Mouse (Mus musculus): ENCODE measurements around the gene Tma7. TPM values are rescaled to one million over a fixed set of nuclear protein-coding genes. Genes with fewer than 3 reads are reported as not detected.
A peak's percentile ranks its signal among the peaks of the same experiment; 100 is the strongest.

Gene Tma7
- polyA plus RNA-seq, 1 experiment from 2014 or later = 568 TPM

GRCm38 (mm10) chr9:109052490-109053260 is 29.7 kb downstream of the Tma7 start:
- whole genome bisulfite sequencing = 83% methylated on average over 9 of the region's 9 CpGs
- Histone ChIP-seq H3K36me3 (peaks cover 68% of the 10 kb centered on the region), H3K4me3 (no peak overlapping the region), H3K27me3 (replicated peaks) (no peaks in the 10 kb centered on the region), H3K4me1 (peaks cover 13% of the 10 kb centered on the region), H3K27ac (replicated peaks) (no peak overlapping the region), H3K4me2 (no peak overlapping the region), H3K9ac (no peak overlapping the region), H3K9me3 (no peaks in the 10 kb centered on the region)
- no peak for ATAC-seq (ENCODE audit: extremely low read depth, insufficient number of reproducible peaks, low FRiP score, low TSS enrichment)

- Histone ChIP-seq H3K9me3 (no peaks in the 10 kb centered on the region), H3K4me1 (peaks cover 13% of the 10 kb centered on the region), H3K27me3 (replicated peaks) (no peaks in the 10 kb centered on the region), H3K36me3 (peaks cover 60% of the 10 kb centered on the region), H3K9ac (no peak overlapping the region), H3K27ac (replicated peaks) (no peak overlapping the region), H3K4me2 (no peak overlapping the region), H3K4me3 (no peak overlapping the region)
- WGBS = 80% methylated on average over 10 of the region's 10 CpGs
- no peak for ATAC-seq (ENCODE audit: extremely low read depth, insufficient number of reproducible peaks, low FRiP score, low TSS enrichment)
Observed at GRCm38 (mm10) chr9:109051651-109052489, 30.5 kb downstream of the Tma7 start.

- ATAC-seq (ENCODE audit: extremely low read depth, insufficient number of reproducible peaks, low FRiP score, low TSS enrichment) = no peak
- Histone ChIP-seq H3K27ac (replicated peaks) (no peak overlapping the region), H3K4me1 (peaks cover 13% of the 10 kb centered on the region), H3K4me3 (no peak overlapping the region), H3K27me3 (replicated peaks) (no peaks in the 10 kb centered on the region), H3K9me3 (no peaks in the 10 kb centered on the region), H3K36me3 (peaks cover 59% of the 10 kb centered on the region), H3K4me2 (no peak overlapping the region), H3K9ac (no peak overlapping the region)
- 86% methylated on average over 13 of the region's 13 CpGs for WGBS
Observed at GRCm38 (mm10) chr9:109051011-109051501, 31.3 kb downstream of the Tma7 start.

GRCm38 (mm10) chr9:109050674-109050997 is 31.8 kb downstream of the Tma7 start:
- Histone ChIP-seq H3K4me3 (no peak overlapping the region), H3K9ac (no peak overlapping the region), H3K4me2 (no peak overlapping the region), H3K27ac (replicated peaks) (no peak overlapping the region), H3K4me1 (peaks cover 13% of the 10 kb centered on the region), H3K27me3 (replicated peaks) (no peaks in the 10 kb centered on the region), H3K36me3 (peaks cover 55% of the 10 kb centered on the region), H3K9me3 (no peaks in the 10 kb centered on the region)
- 69% methylated on average over 3 of the region's 3 CpGs for WGBS
- no peak for ATAC-seq (ENCODE audit: extremely low read depth, insufficient number of reproducible peaks, low FRiP score, low TSS enrichment)

GRCm38 (mm10) chr9:109049996-109050673 is 32.3 kb downstream of the Tma7 start:
- Histone ChIP-seq H3K9me3 (no peaks in the 10 kb centered on the region), H3K4me1 (peaks cover 8% of the 10 kb centered on the region), H3K9ac (no peak overlapping the region), H3K36me3 (peaks cover 59% of the 10 kb centered on the region), H3K4me2 (no peak overlapping the region), H3K4me3 (no peak overlapping the region), H3K27ac (replicated peaks) (no peak overlapping the region), H3K27me3 (replicated peaks) (no peaks in the 10 kb centered on the region)
- ATAC-seq (ENCODE audit: extremely low read depth, insufficient number of reproducible peaks, low FRiP score, low TSS enrichment) = no peak
- 81% methylated on average over 9 of the region's 9 CpGs for WGBS

GRCm38 (mm10) chr9:109049316-109049715 is 33.1 kb downstream of the Tma7 start:
- ATAC-seq (ENCODE audit: extremely low read depth, insufficient number of reproducible peaks, low FRiP score, low TSS enrichment) = no peak

GRCm38 (mm10) chr9:109046306-109046705 is 36.1 kb downstream of the Tma7 start:
- 40% methylated on average over 5 of the region's 5 CpGs for WGBS
- H3K4me3 ChIP-seq = no peak overlapping the region
- H3K4me2 ChIP-seq = no peak overlapping the region
- peaks cover 6% of the 10 kb centered on the region for H3K4me1 ChIP-seq
- no peaks in the 10 kb centered on the region for H3K9me3 ChIP-seq
- H3K27ac ChIP-seq (replicated peaks) = no peak overlapping the region
- no peak overlapping the region for H3K9ac ChIP-seq
- ATAC-seq (ENCODE audit: extremely low read depth, insufficient number of reproducible peaks, low FRiP score, low TSS enrichment) = no peak
- no peaks in the 10 kb centered on the region for H3K27me3 ChIP-seq (replicated peaks)
- H3K36me3 ChIP-seq = peaks cover 47% of the 10 kb centered on the region

More at GRCm38 (mm10) chr9:109049316-109049715, 33.1 kb downstream of the Tma7 start:
- WGBS = 77% methylated on average over 7 of the region's 7 CpGs
- Histone ChIP-seq H3K27me3 (replicated peaks) (no peaks in the 10 kb centered on the region), H3K4me3 (no peak overlapping the region), H3K27ac (replicated peaks) (no peak overlapping the region), H3K36me3 (peaks cover 64% of the 10 kb centered on the region), H3K4me1 (peaks cover 1% of the 10 kb centered on the region), H3K9me3 (no peaks in the 10 kb centered on the region), H3K9ac (no peak overlapping the region), H3K4me2 (no peak overlapping the region)

GRCm38 (mm10) chr9:109041351-109041750 is 41.0 kb downstream of the Tma7 start:
- WGBS = 34% methylated on average over 7 of the region's 7 CpGs
- Histone ChIP-seq H3K4me3 (peak overlapping the region; percentile 76), H3K4me1 (peaks cover 40% of the 10 kb centered on the region), H3K36me3 (peaks cover 16% of the 10 kb centered on the region), H3K9me3 (no peaks in the 10 kb centered on the region), H3K9ac (peak overlapping the region; percentile 25; the same call in 1 of the 2 replicates), H3K4me2 (peak overlapping the region; percentile 75), H3K27ac (replicated peaks) (peak overlapping the region; percentile 43; the same call in 1 of the 2 replicates), H3K27me3 (replicated peaks) (no peaks in the 10 kb centered on the region)
- ATAC-seq (ENCODE audit: extremely low read depth, insufficient number of reproducible peaks, low FRiP score, low TSS enrichment) = no peak

- H3K27ac ChIP-seq (replicated peaks) = peak overlapping the region; percentile 43; the same call in 1 of the 2 replicates
- ATAC-seq (ENCODE audit: extremely low read depth, insufficient number of reproducible peaks, low FRiP score, low TSS enrichment) = no peak
- peak overlapping the region; percentile 25; the same call in 1 of the 2 replicates for H3K9ac ChIP-seq
- H3K4me3 ChIP-seq = peak overlapping the region; percentile 76
- no peaks in the 10 kb centered on the region for H3K9me3 ChIP-seq
- no peaks in the 10 kb centered on the region for H3K27me3 ChIP-seq (replicated peaks)
- H3K36me3 ChIP-seq = peaks cover 13% of the 10 kb centered on the region
- H3K4me1 ChIP-seq = peaks cover 40% of the 10 kb centered on the region
- peak overlapping the region; percentile 75 for H3K4me2 ChIP-seq
- WGBS = 27% methylated on average over 6 of the region's 6 CpGs
Observed at GRCm38 (mm10) chr9:109040906-109041305, 41.5 kb downstream of the Tma7 start.

GRCm38 (mm10) chr9:109040216-109040615 is 42.2 kb downstream of the Tma7 start:
- no peak for ATAC-seq (ENCODE audit: extremely low read depth, insufficient number of reproducible peaks, low FRiP score, low TSS enrichment)
- Histone ChIP-seq H3K9ac (0 out of 2 replicates have a peak overlapping the region, but pooled peaks have one; percentile 44), H3K27me3 (replicated peaks) (no peaks in the 10 kb centered on the region), H3K9me3 (no peaks in the 10 kb centered on the region), H3K27ac (replicated peaks) (no peak overlapping the region), H3K4me1 (peaks cover 40% of the 10 kb centered on the region), H3K4me3 (peak overlapping the region; percentile 76; the same call in 1 of the 2 replicates), H3K4me2 (peak overlapping the region; percentile 75), H3K36me3 (peaks cover 10% of the 10 kb centered on the region)
- 72% methylated on average over 8 of the region's 8 CpGs for WGBS

GRCm38 (mm10) chr9:109039681-109040080 is 42.7 kb downstream of the Tma7 start:
- Histone ChIP-seq H3K4me1 (peaks cover 40% of the 10 kb centered on the region), H3K9ac (0 out of 2 replicates have a peak overlapping the region, but pooled peaks have one; percentile 84), H3K4me3 (peak overlapping the region; percentile 76), H3K36me3 (peaks cover 8% of the 10 kb centered on the region), H3K27me3 (replicated peaks) (no peaks in the 10 kb centered on the region), H3K27ac (replicated peaks) (peak overlapping the region; percentile 73), H3K4me2 (peak overlapping the region; percentile 75), H3K9me3 (no peaks in the 10 kb centered on the region)
- no peak for ATAC-seq (ENCODE audit: extremely low read depth, insufficient number of reproducible peaks, low FRiP score, low TSS enrichment)
- WGBS = 63% methylated on average over 4 of the region's 4 CpGs

Data from heart, embryonic 13.5 days (tissue).